Mouse (Mus musculus): ENCODE results near the gene Rnf20. TPM values are rescaled to one million over a fixed set of nuclear protein-coding genes. Genes with fewer than 3 reads are reported as not detected.
"Not testable (repeated sequence)": the region's sequence is repeated elsewhere in the genome, so short reads cannot be mapped to it uniquely, and the experiment has no call there.

Gene Rnf20
- polyA plus RNA-seq, 1 experiment = 19.0 TPM

- no peak overlapping the region for H3K27ac ChIP-seq (replicated peaks; ENCODE audit: low read depth, low read length)
- no peak overlapping the region for H3K4me3 ChIP-seq (ENCODE audit: insufficient read depth, low read depth, low read length)
- no peaks in the 10 kb centered on the region for H3K4me1 ChIP-seq (ENCODE audit: control insufficient read depth, insufficient read depth, insufficient read length, low read length)
Observed at GRCm38 (mm10) chr4:49623916-49624315, 7.9 kb upstream of the Rnf20 start.

- H3K4me3 ChIP-seq (ENCODE audit: insufficient read depth, low read depth, low read length); H3K27ac ChIP-seq (replicated peaks; ENCODE audit: low read depth, low read length); H3K4me1 ChIP-seq (ENCODE audit: control insufficient read depth, insufficient read depth, insufficient read length, low read length): not testable (repeated sequence)
Observed at GRCm38 (mm10) chr4:49624969-49625368, 6.8 kb upstream of the Rnf20 start.

- Histone ChIP-seq H3K4me1 (ENCODE audit: control insufficient read depth, insufficient read depth, insufficient read length, low read length) (no peaks in the 10 kb centered on the region), H3K4me3 (ENCODE audit: insufficient read depth, low read depth, low read length) (no peak overlapping the region)
Observed at GRCm38 (mm10) chr4:49626973-49627372, 4.8 kb upstream of the Rnf20 start.

DNA sequence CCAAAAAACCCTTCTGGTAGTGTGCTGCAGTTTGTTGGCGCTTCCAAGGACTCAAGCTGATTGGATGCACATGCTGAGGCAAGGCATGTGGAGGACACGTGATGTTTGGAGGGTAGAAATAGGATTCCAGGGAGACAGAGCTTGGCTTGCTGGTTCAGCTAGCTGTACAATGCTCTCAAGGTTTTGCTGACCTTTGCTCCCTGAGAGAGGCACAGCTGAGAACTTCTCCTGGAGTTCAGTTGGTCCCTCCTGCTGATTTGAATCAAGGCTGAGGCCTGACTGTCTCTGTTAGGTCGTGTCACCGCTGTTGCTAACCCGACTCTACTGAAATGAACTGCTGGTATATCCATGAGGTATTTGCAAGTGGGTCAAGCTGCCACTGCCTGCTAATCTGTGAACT, 2.9 kb upstream of the Rnf20 start:
- Histone ChIP-seq H3K4me1 (ENCODE audit: control insufficient read depth, insufficient read depth, insufficient read length, low read length) (no peaks in the 10 kb centered on the region), H3K4me3 (ENCODE audit: insufficient read depth, low read depth, low read length) (no peak overlapping the region), H3K27ac (replicated peaks; ENCODE audit: low read depth, low read length) (no peak overlapping the region)

More at GRCm38 (mm10) chr4:49626973-49627372, 4.8 kb upstream of the Rnf20 start:
- H3K27ac ChIP-seq (replicated peaks; ENCODE audit: low read depth, low read length) = no peak overlapping the region

DNA sequence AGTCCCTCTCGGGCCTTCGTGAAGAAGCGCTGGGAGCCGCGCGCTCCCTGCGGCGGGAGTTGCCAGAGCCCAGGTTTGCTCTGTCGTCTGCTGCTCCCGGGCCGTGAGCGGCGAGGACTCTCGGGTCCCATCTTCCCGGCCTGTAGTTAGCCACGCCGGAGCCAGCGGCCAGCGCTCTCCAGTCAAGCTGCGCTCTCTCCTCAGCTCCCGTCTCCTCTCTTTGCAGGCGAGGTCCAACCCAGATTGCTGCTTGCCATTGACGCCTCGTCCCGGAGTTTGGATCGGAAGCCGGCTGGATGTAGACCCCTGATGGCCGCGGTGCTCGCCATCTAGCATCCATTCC, 304 bp downstream of the Rnf20 start:
- Histone ChIP-seq H3K27ac (replicated peaks; ENCODE audit: low read depth, low read length) (peak overlapping the region; percentile 62), H3K4me3 (ENCODE audit: insufficient read depth, low read depth, low read length) (peak overlapping the region; percentile 87), H3K4me1 (ENCODE audit: control insufficient read depth, insufficient read depth, insufficient read length, low read length) (no peaks in the 10 kb centered on the region)

- Histone ChIP-seq H3K27ac (replicated peaks; ENCODE audit: low read depth, low read length) (no peak overlapping the region), H3K4me1 (ENCODE audit: control insufficient read depth, insufficient read depth, insufficient read length, low read length) (no peaks in the 10 kb centered on the region), H3K4me3 (ENCODE audit: insufficient read depth, low read depth, low read length) (no peak overlapping the region)
Observed at GRCm38 (mm10) chr4:49637821-49638220, 6.0 kb downstream of the Rnf20 start.

DNA sequence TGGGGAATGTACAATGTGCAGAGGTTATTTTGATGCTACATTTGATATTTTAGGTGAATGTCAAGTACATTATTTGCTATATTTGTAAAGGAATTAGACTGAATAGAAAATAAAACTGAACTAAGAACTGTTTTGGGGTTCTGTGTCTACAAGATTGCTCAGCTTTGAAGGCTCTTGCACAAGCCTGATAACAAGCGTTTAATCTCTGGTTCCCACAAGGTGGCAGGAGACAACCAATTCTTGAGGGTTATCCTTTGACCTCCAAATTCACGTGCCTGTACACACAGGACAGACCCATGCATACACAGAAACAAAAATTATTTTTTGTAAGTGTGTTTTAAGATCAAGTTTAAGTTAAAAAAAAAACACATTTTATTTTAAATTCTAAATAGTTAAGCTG, 8.1 kb downstream of the Rnf20 start:
- no peaks in the 10 kb centered on the region for H3K4me1 ChIP-seq (ENCODE audit: control insufficient read depth, insufficient read depth, insufficient read length, low read length)
- H3K27ac ChIP-seq (replicated peaks; ENCODE audit: low read depth, low read length) = no peak overlapping the region
- no peak overlapping the region for H3K4me3 ChIP-seq (ENCODE audit: insufficient read depth, low read depth, low read length)

DNA sequence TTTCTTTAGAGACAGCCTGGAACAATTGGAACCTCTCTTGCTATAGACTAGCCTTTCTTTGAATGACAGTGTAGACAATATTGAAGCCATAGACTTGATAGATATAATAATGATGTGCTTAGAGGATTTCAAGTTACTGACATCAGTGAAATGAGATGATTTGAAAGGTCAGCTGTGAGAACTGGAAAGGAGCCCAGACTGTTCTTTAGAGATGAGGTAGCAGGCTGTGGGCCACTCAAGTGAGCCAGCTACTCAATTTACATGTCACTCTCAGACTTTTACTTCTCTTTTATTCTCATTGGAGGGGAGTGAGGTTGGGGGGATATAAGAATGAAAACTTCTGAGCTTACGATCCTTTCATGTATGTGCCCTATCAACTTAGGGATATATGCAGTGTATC, 27.6 kb downstream of the Rnf20 start:
- no peak overlapping the region for H3K27ac ChIP-seq (replicated peaks; ENCODE audit: low read depth, low read length)
- H3K4me3 ChIP-seq (ENCODE audit: insufficient read depth, low read depth, low read length) = no peak overlapping the region
- H3K4me1 ChIP-seq (ENCODE audit: control insufficient read depth, insufficient read depth, insufficient read length, low read length) = no peaks in the 10 kb centered on the region

DNA sequence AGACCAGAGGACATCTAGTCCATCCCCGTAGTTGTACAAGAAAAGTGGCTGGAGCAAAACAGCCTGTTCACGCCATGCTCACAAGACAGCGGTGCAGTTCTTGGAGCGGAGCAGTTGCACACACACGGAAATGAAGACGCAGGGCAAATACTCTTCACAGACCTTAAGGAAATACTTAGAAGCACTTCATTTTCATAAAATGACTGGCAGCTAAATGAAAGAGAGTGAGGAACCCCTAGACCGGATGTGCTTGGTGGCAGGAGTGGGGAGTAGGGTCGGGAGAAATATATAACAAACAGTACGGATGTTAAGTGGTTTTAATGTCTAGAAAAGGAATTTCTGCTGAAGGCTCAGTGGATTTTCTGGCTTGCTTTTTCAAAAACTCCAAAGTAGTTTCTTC, 29.9 kb downstream of the Rnf20 start:
- no peaks in the 10 kb centered on the region for H3K4me1 ChIP-seq (ENCODE audit: control insufficient read depth, insufficient read depth, insufficient read length, low read length)
- no peak overlapping the region for H3K27ac ChIP-seq (replicated peaks; ENCODE audit: low read depth, low read length)
- H3K4me3 ChIP-seq (ENCODE audit: insufficient read depth, low read depth, low read length) = no peak overlapping the region

DNA sequence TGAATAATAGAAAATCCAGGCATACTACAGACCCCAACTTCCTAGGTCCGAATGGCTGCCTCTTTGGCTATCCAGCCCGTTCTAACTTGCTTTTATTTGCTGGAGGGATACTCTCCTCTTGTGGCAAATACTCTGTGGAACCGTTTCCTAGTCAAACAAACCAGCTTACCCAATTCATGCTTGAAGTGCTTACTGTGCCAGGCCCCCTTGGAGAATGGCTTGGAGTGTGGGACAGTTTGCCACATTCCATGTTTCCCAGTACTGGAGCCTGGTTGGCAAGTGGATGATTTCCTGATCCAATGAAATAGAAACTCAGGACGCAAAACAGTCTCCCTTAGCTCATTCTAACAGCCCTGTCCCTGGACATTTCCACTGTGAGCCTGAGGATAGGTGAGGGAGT, 30.4 kb downstream of the Rnf20 start:
- Histone ChIP-seq H3K4me3 (ENCODE audit: insufficient read depth, low read depth, low read length) (no peak overlapping the region), H3K27ac (replicated peaks; ENCODE audit: low read depth, low read length) (no peak overlapping the region)

GRCm38 (mm10) chr4:49664850-49665249, 33.0 kb downstream of the Rnf20 start:
- Histone ChIP-seq H3K4me1 (ENCODE audit: control insufficient read depth, insufficient read depth, insufficient read length, low read length) (no peaks in the 10 kb centered on the region), H3K4me3 (ENCODE audit: insufficient read depth, low read depth, low read length) (no peak overlapping the region), H3K27ac (replicated peaks; ENCODE audit: low read depth, low read length) (no peak overlapping the region)

More for the DNA sequence above, 30.4 kb downstream of the Rnf20 start:
- no peaks in the 10 kb centered on the region for H3K4me1 ChIP-seq (ENCODE audit: control insufficient read depth, insufficient read depth, insufficient read length, low read length)

DNA sequence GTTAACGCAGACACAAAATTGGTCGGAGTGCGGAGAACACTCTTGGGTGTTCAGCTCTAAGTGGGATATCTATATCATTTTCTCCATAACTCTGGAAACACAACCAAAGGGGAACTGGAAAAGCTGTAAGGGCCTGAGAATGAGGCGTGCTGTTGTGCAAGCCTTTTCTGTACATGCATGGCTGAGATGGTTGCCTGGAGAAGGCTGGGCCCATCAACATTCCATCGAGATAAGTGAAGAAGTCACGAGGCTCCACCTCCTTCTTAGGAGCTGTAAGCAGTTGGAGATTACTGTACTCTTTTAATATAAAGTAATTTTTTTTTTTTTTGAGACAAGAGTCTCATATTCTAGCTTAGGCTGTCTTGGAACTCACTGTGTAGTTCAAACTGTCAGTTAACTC, 44.3 kb downstream of the Rnf20 start:
- Histone ChIP-seq H3K27ac (replicated peaks; ENCODE audit: low read depth, low read length) (no peak overlapping the region), H3K4me1 (ENCODE audit: control insufficient read depth, insufficient read depth, insufficient read length, low read length) (no peaks in the 10 kb centered on the region), H3K4me3 (ENCODE audit: insufficient read depth, low read depth, low read length) (no peak overlapping the region)

GRCm38 (mm10) chr4:49676790-49677189, 45.0 kb downstream of the Rnf20 start:
- no peak overlapping the region for H3K27ac ChIP-seq (replicated peaks; ENCODE audit: low read depth, low read length)
- H3K4me1 ChIP-seq (ENCODE audit: control insufficient read depth, insufficient read depth, insufficient read length, low read length) = no peaks in the 10 kb centered on the region
- no peak overlapping the region for H3K4me3 ChIP-seq (ENCODE audit: insufficient read depth, low read depth, low read length)

GRCm38 (mm10) chr4:49680171-49680875, 48.5 kb downstream of the Rnf20 start:
- Histone ChIP-seq H3K4me3 (ENCODE audit: insufficient read depth, low read depth, low read length) (no peak overlapping the region), H3K27ac (replicated peaks; ENCODE audit: low read depth, low read length) (peak overlapping the region; percentile 43; the same call in 1 of the 2 replicates), H3K4me1 (ENCODE audit: control insufficient read depth, insufficient read depth, insufficient read length, low read length) (no peaks in the 10 kb centered on the region)

DNA sequence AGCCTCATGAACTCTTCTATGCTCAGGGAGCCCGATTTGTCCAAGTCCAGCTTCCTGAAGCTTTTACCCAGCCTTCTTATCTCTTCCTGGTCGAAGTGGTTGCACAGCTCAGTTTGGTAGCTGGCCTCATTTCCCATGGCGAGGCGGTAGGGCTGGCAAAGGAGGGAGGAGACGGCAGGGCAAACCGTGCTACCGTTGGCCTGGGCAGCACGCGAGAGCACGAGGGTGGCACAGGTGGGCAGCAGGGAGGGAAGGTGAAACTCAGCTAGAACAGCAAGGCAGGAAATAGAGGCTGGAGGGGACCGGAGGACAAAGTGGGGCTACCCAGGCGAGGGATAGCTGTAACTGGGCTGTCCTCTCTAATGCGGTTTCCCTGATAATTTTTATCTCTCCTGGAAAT, 50.0 kb downstream of the Rnf20 start, which contains the start of gene Ppp3r2:
Gene Ppp3r2 (minus strand): TSS at position 213 of the 400 bp plus-strand sequence.
- no peaks in the 10 kb centered on the region for H3K4me1 ChIP-seq (ENCODE audit: control insufficient read depth, insufficient read depth, insufficient read length, low read length)
- H3K4me3 ChIP-seq (ENCODE audit: insufficient read depth, low read depth, low read length) = no peak within 1 kb of the TSS
- H3K27ac ChIP-seq (replicated peaks; ENCODE audit: low read depth, low read length) = no peak within 1 kb of the TSS

- Histone ChIP-seq H3K4me3 (ENCODE audit: insufficient read depth, low read depth, low read length) (no peak overlapping the region), H3K4me1 (ENCODE audit: control insufficient read depth, insufficient read depth, insufficient read length, low read length) (no peaks in the 10 kb centered on the region), H3K27ac (replicated peaks; ENCODE audit: low read depth, low read length) (no peak overlapping the region)
Observed at GRCm38 (mm10) chr4:49688594-49689288, 56.9 kb downstream of the Rnf20 start.
